Mouse (Mus musculus) cerebellum, adult 11-12 months (tissue): ENCODE data around the gene Slc35d2.
"Not testable (repeated sequence)": the region's sequence is repeated elsewhere in the genome, so short reads cannot be mapped to it uniquely, and the experiment has no call there.

Experiments used
- DNase-seq: peaks from one replicate; pipeline ENCODE4 v3.0.0; 2022

Slc35d2 gene

GRCm38 (mm10) chr13:64108381-64108850 lies 20.8 kb downstream of the Slc35d2 start:
- DNase-seq: peak; percentile 12

GRCm38 (mm10) chr13:64107535-64107934 lies 21.6 kb downstream of the Slc35d2 start:
- no peak for DNase-seq

GRCm38 (mm10) chr13:64107105-64107504 lies 22.1 kb downstream of the Slc35d2 start:
- DNase-seq: no peak

GRCm38 (mm10) chr13:64105690-64106089 lies 23.5 kb downstream of the Slc35d2 start:
- DNase-seq: no peak

GRCm38 (mm10) chr13:64100186-64100585 lies 29.0 kb downstream of the Slc35d2 start:
- no peak for DNase-seq

GRCm38 (mm10) chr13:64098992-64099391 lies 30.2 kb downstream of the Slc35d2 start:
- no peak for DNase-seq

- no peak for DNase-seq
These were observed 35.8 kb downstream of the Slc35d2 start for GRCm38 (mm10) chr13:64093341-64093740.

GRCm38 (mm10) chr13:64092752-64093151 lies 36.4 kb downstream of the Slc35d2 start:
- no peak for DNase-seq

- no peak for DNase-seq
These were observed 37.0 kb downstream of the Slc35d2 start for GRCm38 (mm10) chr13:64092141-64092540.

- no peak for DNase-seq
These were observed 38.2 kb downstream of the Slc35d2 start for GRCm38 (mm10) chr13:64091006-64091405.

GRCm38 (mm10) chr13:64090278-64090677 lies 38.9 kb downstream of the Slc35d2 start:
- no peak for DNase-seq

GRCm38 (mm10) chr13:64089130-64089529 lies 40.0 kb downstream of the Slc35d2 start, which contains the start of gene Hsd17b3:
TSS of gene Hsd17b3 (minus strand) at chr13:64089230.
- DNase-seq: no peak

- no peak for DNase-seq
These were observed 41.1 kb downstream of the Slc35d2 start for GRCm38 (mm10) chr13:64088057-64088456.

GRCm38 (mm10) chr13:64086036-64086435 lies 43.1 kb downstream of the Slc35d2 start:
- no peak for DNase-seq

- no peak for DNase-seq
These were observed 45.8 kb downstream of the Slc35d2 start for GRCm38 (mm10) chr13:64083331-64083730.

- DNase-seq: no peak
These were observed 47.9 kb downstream of the Slc35d2 start for GRCm38 (mm10) chr13:64081012-64081919.

- no peak for DNase-seq
These were observed 51.6 kb downstream of the Slc35d2 start for GRCm38 (mm10) chr13:64077591-64077990.

GRCm38 (mm10) chr13:64076074-64076473 lies 53.1 kb downstream of the Slc35d2 start:
- DNase-seq: no peak

- no peak for DNase-seq
These were observed 62.5 kb downstream of the Slc35d2 start for GRCm38 (mm10) chr13:64066653-64067052.

GRCm38 (mm10) chr13:64064276-64064675 lies 64.9 kb downstream of the Slc35d2 start:
- no peak for DNase-seq

GRCm38 (mm10) chr13:64060935-64061506 lies 68.1 kb downstream of the Slc35d2 start:
- DNase-seq: no peak

- DNase-seq: no peak
These were observed 75.2 kb downstream of the Slc35d2 start for GRCm38 (mm10) chr13:64053959-64054358.

- DNase-seq: not testable (repeated sequence)
These were observed 76.9 kb downstream of the Slc35d2 start for GRCm38 (mm10) chr13:64052281-64052680.

- no peak for DNase-seq
These were observed 78.3 kb downstream of the Slc35d2 start for GRCm38 (mm10) chr13:64050895-64051294.
